Mouse (Mus musculus) adrenal gland, adult 18-20 months (tissue): ENCODE data around the gene Eps15. TPM values are rescaled to one million over a fixed set of nuclear protein-coding genes. Genes with fewer than 3 reads are reported as not detected.
A peak's percentile ranks its signal among the peaks of the same experiment; 100 is the strongest.

Experiments used
- DNase-seq, 2 experiments: peaks; one replicate each; pipeline ENCODE4 v3.0.0; 2021 to 2022; ENCODE audit warnings: low spot score in 2 of 2
- long read RNA-seq, 2 experiments: library from polyadenylated mRNA; stranded (forward); transcript quantifications; one replicate each; pipeline ENCODE4 v2.0.0; 2021
- total RNA-seq, 2 experiments: library from RNA; stranded (reverse); gene quantifications; 1 replicate in 1 of 2; 2 replicates in 1 of 2; pipeline ENCODE4 v1.2.3; 2021

The Eps15 gene
- total RNA-seq: 10 to 100 TPM; 64.3 to 71.3 TPM
- long read RNA-seq, experiment 1, full-length matches to known transcripts: 24 of 35 reads
- long read RNA-seq, experiment 1, partial matches to known transcripts: 2 of 35 reads
- long read RNA-seq, experiment 1, other reads (novel, unspliced or antisense): 9 of 35 reads
- long read RNA-seq, experiment 2, full-length matches to known transcripts: 30 of 58 reads
- long read RNA-seq, experiment 2, partial matches to known transcripts: 3 of 58 reads
- long read RNA-seq, experiment 2, other reads (novel, unspliced or antisense): 25 of 58 reads

GRCm38 (mm10) chr4:109279689-109280458 lies at the start of gene Eps15:
TSS of gene Eps15 (plus strand) at chr4:109280268.
- peak; percentile 91 to 92 for DNase-seq

GRCm38 (mm10) chr4:109234185-109234584 lies 45.9 kb upstream of the Eps15 start, which contains the start of gene Calr4:
TSS of gene Calr4 (plus strand) at chr4:109234485.
- no peak for DNase-seq

- DNase-seq: no peak
Observed at GRCm38 (mm10) chr4:109234806-109235350, 45.2 kb upstream of the Eps15 start.

GRCm38 (mm10) chr4:109236186-109236879 lies 43.7 kb upstream of the Eps15 start:
- DNase-seq: no peak

- peak in 1 of 2 experiments; percentile 46 for DNase-seq
Observed at GRCm38 (mm10) chr4:109238428-109239268, 41.4 kb upstream of the Eps15 start.

GRCm38 (mm10) chr4:109241221-109241620 lies 38.8 kb upstream of the Eps15 start:
- DNase-seq: no peak

- DNase-seq: no peak
Observed at GRCm38 (mm10) chr4:109241934-109242333, 38.1 kb upstream of the Eps15 start.

- DNase-seq: no peak
Observed at GRCm38 (mm10) chr4:109244506-109244905, 35.6 kb upstream of the Eps15 start.

- no peak for DNase-seq
Observed at GRCm38 (mm10) chr4:109245016-109245620, 35.0 kb upstream of the Eps15 start.

- peak in 1 of 2 experiments; percentile 26 for DNase-seq
Observed at GRCm38 (mm10) chr4:109251605-109252004, 28.5 kb upstream of the Eps15 start.

GRCm38 (mm10) chr4:109252199-109252598 lies 27.9 kb upstream of the Eps15 start:
- no peak for DNase-seq

- DNase-seq: no peak
Observed at GRCm38 (mm10) chr4:109253664-109254151, 26.4 kb upstream of the Eps15 start.

GRCm38 (mm10) chr4:109254511-109254910 lies 25.6 kb upstream of the Eps15 start:
- no peak for DNase-seq

GRCm38 (mm10) chr4:109255321-109255720 lies 24.7 kb upstream of the Eps15 start:
- no peak for DNase-seq

- no peak for DNase-seq
Observed at GRCm38 (mm10) chr4:109255727-109256417, 24.2 kb upstream of the Eps15 start.

GRCm38 (mm10) chr4:109256791-109257190 lies 23.3 kb upstream of the Eps15 start:
- no peak for DNase-seq

- no peak for DNase-seq
Observed at GRCm38 (mm10) chr4:109257639-109258038, 22.4 kb upstream of the Eps15 start.

- DNase-seq: no peak
Observed at GRCm38 (mm10) chr4:109262068-109262467, 18.0 kb upstream of the Eps15 start.

- DNase-seq: peak in 1 of 2 experiments; percentile 25
Observed at GRCm38 (mm10) chr4:109266056-109266455, 14.0 kb upstream of the Eps15 start.
